Mouse (Mus musculus): ENCODE measurements around the gene Gm28539. TPM values are rescaled to one million over a fixed set of nuclear protein-coding genes. Genes with fewer than 3 reads are reported as not detected.
A peak's percentile ranks its signal among the peaks of the same experiment; 100 is the strongest.
"Not testable (repeated sequence)": the region's sequence is repeated elsewhere in the genome, so short reads cannot be mapped to it uniquely, and the experiment has no call there.

The Gm28539 gene
- total RNA-seq, 2 experiments from 2014 or later: 11.4 to 18.9 TPM

DNA sequence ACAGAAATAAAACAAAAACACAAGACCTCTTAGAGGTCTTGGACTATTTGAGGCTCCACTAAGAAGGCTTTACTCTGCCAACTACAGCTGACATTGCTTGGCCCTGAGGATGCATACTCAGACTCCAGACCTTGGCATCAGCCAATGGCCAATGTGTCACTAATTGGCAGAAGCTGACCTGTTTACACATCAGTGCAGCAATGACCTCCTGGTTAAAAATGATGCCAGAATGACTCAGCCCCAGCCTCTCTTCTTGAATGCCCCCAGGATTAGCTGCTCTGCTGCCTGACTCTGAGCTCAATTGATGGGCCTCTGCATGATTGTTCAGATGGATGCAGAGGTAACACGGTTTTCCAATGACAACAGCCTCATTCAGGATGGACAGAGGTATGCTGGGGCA is 23.8 kb downstream of the Gm28539 start:
- no peak overlapping the region for H3K4me3 ChIP-seq
- DNase-seq (ENCODE audit: extremely low spot score in 1 of 2, low spot score in 2 of 2): no peak
- TF ChIP-seq CTCF (IDR thresholded peaks at IDR 0.05): no peak
- intact Hi-C loops (cut with DNase I): no loop called here
- no peak overlapping the region for H3K27ac ChIP-seq

DNA sequence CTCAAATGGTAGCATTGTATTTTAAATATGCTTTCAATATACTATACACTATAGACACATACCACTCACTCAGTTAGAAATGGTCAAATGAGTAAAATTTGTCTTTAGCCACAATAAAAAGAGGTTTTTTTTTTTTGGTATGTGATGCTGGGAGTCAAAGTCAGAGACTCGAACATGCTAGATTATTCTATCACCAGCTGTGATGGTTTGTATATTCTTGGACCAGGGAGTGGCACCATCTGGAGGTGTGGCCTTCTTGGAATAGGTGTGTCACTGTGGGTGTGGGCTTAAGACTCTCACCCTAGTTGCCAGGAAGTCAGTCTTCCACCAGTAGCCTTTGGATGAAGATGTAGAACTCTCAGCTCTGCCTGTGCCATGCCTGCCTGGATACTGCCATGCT is 34.1 kb downstream of the Gm28539 start:
- DNase-seq (ENCODE audit: extremely low spot score in 1 of 2, low spot score in 2 of 2); intact Hi-C loops (cut with DNase I); H3K27ac ChIP-seq; H3K4me3 ChIP-seq: not testable (repeated sequence)

- TF ChIP-seq CTCF (IDR thresholded peaks at IDR 0.05): no peak
- DNase-seq (ENCODE audit: extremely low spot score in 1 of 2, low spot score in 2 of 2): no peak
- H3K27ac ChIP-seq: peak overlapping the region; percentile 96
- peak overlapping the region; percentile 68 for H3K4me3 ChIP-seq
- intact Hi-C loops (cut with DNase I): no loop called here
Observed at GRCm38 (mm10) chr16:18876091-18876441, 39.7 kb downstream of the Gm28539 start.

DNA sequence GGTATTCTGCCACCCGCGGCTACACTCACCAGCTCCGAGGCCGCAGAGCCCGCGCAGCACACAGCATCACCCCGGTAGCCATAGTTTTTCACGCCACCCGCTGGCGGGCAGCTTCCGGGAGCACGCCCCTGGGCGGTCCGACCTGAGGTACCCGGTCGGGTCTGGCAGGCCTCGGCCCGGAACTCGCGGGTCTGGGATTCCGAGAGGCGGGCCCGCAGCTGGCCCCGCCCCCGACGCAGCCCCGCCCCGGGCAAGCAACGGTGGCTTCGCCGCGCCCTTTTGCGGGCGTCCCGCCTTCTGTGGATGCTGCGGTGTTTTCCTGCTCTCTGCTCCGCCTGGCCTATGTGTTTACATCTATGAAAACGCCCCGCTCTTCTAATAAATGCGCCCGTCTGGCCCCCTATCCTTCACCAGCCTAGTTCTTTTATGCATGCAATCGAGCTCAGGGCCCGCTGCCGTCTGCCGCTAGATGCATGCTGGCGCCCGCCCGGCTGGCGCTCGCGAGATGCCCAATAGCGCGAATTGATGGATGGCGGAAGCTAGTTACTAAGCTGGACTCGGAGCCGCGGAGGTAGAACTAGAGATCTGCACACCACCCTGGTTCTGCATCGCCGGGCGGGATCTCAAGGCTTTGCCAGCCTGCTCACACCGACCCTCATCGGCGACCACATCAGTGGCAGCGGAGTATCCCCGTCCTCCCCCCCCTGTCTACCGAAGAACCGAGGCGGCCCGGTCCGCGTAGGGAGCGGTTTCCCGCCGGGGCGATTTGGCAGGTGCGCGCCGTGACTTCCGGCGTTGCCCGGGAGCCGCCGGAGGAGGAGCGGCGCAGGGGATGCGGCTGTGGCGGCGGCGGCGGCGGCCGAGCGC is 40.3 kb downstream of the Gm28539 start, which contains the start of the genes Mrpl40 and Hira:
TSS of gene Mrpl40 (minus strand) at position 421 of the 867 bp plus-strand sequence.
TSS of gene Hira (plus strand) at position 596 of the 867 bp plus-strand sequence.
- Histone ChIP-seq H3K4me3 (peak within 1 kb of the TSS; percentile 68), H3K27ac (peak within 1 kb of the TSS; percentile 96)
- no peak; the same call in none of the 2 replicates for TF ChIP-seq CTCF (IDR thresholded peaks at IDR 0.05)
- DNase-seq (ENCODE audit: extremely low spot score in 1 of 2, low spot score in 2 of 2): peak; percentile 94 to 95
- intact Hi-C loops (cut with DNase I): no loop called here

GRCm38 (mm10) chr16:18877386-18878090 is 41.2 kb downstream of the Gm28539 start:
- intact Hi-C loops (cut with DNase I): no loop called here
- Histone ChIP-seq H3K27ac (peak overlapping the region; percentile 86), H3K4me3 (peak overlapping the region; percentile 68)
- DNase-seq (ENCODE audit: extremely low spot score in 1 of 2, low spot score in 2 of 2): peak; percentile 49 to 50
- peak; percentile 35 for TF ChIP-seq CTCF (IDR thresholded peaks at IDR 0.05)

- intact Hi-C loops (cut with DNase I): no loop called here
- H3K27ac ChIP-seq: peak overlapping the region; percentile 86
- DNase-seq (ENCODE audit: extremely low spot score in 1 of 2, low spot score in 2 of 2): no peak
- H3K4me3 ChIP-seq: peak overlapping the region; percentile 68
- no peak; the same call in 1 of the 2 replicates for TF ChIP-seq CTCF (IDR thresholded peaks at IDR 0.05)
Observed at GRCm38 (mm10) chr16:18878091-18878720, 41.8 kb downstream of the Gm28539 start.

GRCm38 (mm10) chr16:18884044-18884443 is 47.7 kb downstream of the Gm28539 start:
- no peak for DNase-seq (ENCODE audit: extremely low spot score in 1 of 2, low spot score in 2 of 2)
- Histone ChIP-seq H3K4me3 (no peak overlapping the region), H3K27ac (no peak overlapping the region)
- intact Hi-C loops (cut with DNase I): no loop called here
- no peak for TF ChIP-seq CTCF (IDR thresholded peaks at IDR 0.05)

DNA sequence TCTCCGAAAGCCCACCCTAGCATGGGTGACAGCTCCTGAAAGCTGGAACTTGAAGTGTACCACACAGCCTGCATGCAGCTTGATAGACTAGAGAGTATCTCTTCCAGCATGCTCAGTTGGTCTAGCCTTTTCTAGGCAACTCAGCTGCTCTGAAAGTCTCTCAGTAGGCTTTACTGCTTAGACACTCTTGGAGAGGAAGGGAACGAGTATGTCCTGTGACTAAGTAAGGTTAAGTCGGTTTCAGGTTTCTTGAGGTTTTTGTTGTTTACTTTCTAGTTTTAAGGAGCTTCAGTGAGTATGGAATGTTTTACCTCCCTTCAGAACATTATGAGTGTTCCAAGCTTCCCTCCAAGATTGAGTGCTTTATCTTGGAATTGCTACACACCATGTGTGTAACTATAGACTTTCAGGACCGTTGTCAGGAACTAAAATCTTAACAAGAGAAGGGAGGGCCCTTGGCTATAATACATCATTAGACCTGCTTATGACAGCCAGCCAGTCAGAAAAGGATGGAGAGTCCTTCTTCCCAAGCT is 57.5 kb downstream of the Gm28539 start:
- DNase-seq (ENCODE audit: extremely low spot score in 1 of 2, low spot score in 2 of 2): no peak
- TF ChIP-seq CTCF (IDR thresholded peaks at IDR 0.05): no peak
- intact Hi-C loops (cut with DNase I): no loop called here
- Histone ChIP-seq H3K4me3 (no peak overlapping the region), H3K27ac (no peak overlapping the region)

- no peak for TF ChIP-seq CTCF (IDR thresholded peaks at IDR 0.05)
- intact Hi-C loops (cut with DNase I): no loop called here
- H3K4me3 ChIP-seq: no peak overlapping the region
- DNase-seq (ENCODE audit: extremely low spot score in 1 of 2, low spot score in 2 of 2): no peak
- H3K27ac ChIP-seq: no peak overlapping the region
Observed at GRCm38 (mm10) chr16:18895249-18895648, 58.9 kb downstream of the Gm28539 start.

GRCm38 (mm10) chr16:18896429-18896828 is 60.0 kb downstream of the Gm28539 start:
- no peak overlapping the region for H3K4me3 ChIP-seq
- TF ChIP-seq CTCF (IDR thresholded peaks at IDR 0.05): no peak
- DNase-seq (ENCODE audit: extremely low spot score in 1 of 2, low spot score in 2 of 2): no peak
- no peak overlapping the region for H3K27ac ChIP-seq
- intact Hi-C loops (cut with DNase I): no loop called here

DNA sequence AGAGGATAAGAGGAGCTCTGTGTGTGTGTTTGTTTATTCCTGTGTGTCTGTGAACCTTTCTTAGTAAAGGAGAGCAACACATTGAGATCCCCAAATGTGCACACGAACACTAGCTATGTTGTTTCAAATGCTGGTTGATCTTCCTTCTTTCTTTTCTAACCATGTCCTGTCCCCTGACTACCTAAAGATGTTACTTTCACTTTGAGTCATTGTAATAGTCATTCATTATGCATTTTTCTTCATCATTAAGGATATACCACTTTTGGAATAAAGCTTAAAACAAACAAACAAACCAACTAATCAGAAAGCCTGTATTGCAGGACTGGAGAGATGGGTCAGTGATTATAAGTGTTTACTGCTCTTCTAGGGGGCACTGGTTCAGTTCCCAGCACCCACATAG is 69.3 kb downstream of the Gm28539 start:
- no peak overlapping the region for H3K27ac ChIP-seq
- no peak overlapping the region for H3K4me3 ChIP-seq
- TF ChIP-seq CTCF (IDR thresholded peaks at IDR 0.05): no peak
- no peak for DNase-seq (ENCODE audit: extremely low spot score in 1 of 2, low spot score in 2 of 2)
- intact Hi-C loops (cut with DNase I): no loop called here

GRCm38 (mm10) chr16:18916064-18916463 is 79.7 kb downstream of the Gm28539 start:
- H3K27ac ChIP-seq: no peak overlapping the region
- no peak overlapping the region for H3K4me3 ChIP-seq
- intact Hi-C loops (cut with DNase I): no loop called here
- TF ChIP-seq CTCF (IDR thresholded peaks at IDR 0.05): no peak
- no peak for DNase-seq (ENCODE audit: extremely low spot score in 1 of 2, low spot score in 2 of 2)
